Mouse (Mus musculus): ENCODE results near the gene Fgfr2. TPM values are rescaled to one million over a fixed set of nuclear protein-coding genes. Genes with fewer than 3 reads are reported as not detected.

Gene Fgfr2
- polyA plus RNA-seq, 1 experiment from 2014 or later = 81.1 TPM

DNA sequence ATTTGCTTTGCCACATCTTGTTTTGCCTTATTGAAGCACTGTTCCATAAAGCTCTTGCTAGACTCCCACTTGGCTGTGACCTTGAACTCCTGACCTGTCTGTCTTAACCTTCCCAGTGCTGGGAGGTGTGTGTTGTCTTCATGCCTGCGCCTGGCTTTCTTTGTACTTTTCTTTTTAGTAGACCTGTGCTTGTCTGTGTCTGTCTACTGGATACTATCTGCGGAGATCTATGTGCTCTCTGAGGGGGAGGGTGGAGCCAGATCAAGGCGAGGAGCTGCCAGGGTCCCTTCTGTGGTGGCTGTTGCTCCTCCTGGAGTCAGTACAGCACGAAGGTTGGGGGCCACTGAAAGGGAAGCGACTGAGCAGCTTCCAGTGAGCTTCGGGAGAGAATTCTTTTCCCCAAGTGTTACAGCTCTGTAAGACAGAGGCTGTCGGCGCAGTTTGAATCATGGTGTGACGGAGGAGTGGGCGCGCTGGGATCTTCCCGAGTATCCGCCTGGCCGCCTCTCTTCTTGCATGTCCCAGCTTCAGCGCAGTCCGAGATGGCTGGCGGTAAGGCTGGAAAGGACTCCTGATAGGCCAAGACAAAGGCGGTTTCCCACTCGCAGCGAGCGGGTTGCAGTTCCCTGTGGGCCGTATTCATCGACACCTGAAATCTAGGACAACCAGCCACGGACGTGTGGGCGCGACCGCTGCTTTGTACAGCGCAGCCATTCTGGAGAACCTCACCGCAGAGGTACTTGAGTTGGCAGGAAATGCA lies 2356.6 kb downstream of the Fgfr2 start:
- H3K9me3 ChIP-seq (replicated peaks) = no peaks in the 10 kb centered on the region
- 75% methylated on average over 30 of the region's 30 CpGs for WGBS
- H3K4me1 ChIP-seq = peaks cover 4% of the 10 kb centered on the region
- ATAC-seq (ENCODE audit: low FRiP score) = no peak
- H3K27ac ChIP-seq = no peak overlapping the region
- H3K4me3 ChIP-seq = no peak overlapping the region
- H3K27me3 ChIP-seq = no peaks in the 10 kb centered on the region
- H3K9ac ChIP-seq = no peak overlapping the region
- peaks cover 27% of the 10 kb centered on the region for H3K36me3 ChIP-seq
- no peak overlapping the region for H3K4me2 ChIP-seq (replicated peaks)

DNA sequence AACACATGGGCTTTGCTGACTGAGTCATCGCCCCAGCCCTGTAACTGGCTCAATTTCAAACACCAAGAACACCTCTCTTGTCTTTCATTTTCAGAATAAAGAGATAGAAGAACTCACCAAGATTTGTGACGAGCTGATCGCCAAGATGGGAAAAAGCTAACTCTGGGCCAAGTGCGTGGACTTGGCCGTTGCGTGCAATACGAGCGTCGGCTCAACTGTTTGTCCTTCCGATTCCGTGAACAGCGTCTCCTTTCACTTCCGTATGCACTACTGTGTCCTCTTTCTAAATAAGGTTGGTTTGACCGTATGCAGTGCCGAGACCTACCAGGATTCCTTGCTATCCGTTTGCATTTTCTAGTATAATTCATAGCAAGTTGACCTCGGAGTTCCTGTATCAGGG lies 2359.0 kb downstream of the Fgfr2 start:
- ATAC-seq (ENCODE audit: low FRiP score) = no peak
- Histone ChIP-seq H3K27me3 (no peaks in the 10 kb centered on the region), H3K4me2 (replicated peaks) (no peak overlapping the region), H3K4me3 (no peak overlapping the region), H3K9me3 (replicated peaks) (no peaks in the 10 kb centered on the region), H3K9ac (no peak overlapping the region), H3K27ac (no peak overlapping the region), H3K4me1 (peaks cover 4% of the 10 kb centered on the region), H3K36me3 (peaks cover 50% of the 10 kb centered on the region)
- WGBS = 96% methylated on average over 17 of the region's 17 CpGs

DNA sequence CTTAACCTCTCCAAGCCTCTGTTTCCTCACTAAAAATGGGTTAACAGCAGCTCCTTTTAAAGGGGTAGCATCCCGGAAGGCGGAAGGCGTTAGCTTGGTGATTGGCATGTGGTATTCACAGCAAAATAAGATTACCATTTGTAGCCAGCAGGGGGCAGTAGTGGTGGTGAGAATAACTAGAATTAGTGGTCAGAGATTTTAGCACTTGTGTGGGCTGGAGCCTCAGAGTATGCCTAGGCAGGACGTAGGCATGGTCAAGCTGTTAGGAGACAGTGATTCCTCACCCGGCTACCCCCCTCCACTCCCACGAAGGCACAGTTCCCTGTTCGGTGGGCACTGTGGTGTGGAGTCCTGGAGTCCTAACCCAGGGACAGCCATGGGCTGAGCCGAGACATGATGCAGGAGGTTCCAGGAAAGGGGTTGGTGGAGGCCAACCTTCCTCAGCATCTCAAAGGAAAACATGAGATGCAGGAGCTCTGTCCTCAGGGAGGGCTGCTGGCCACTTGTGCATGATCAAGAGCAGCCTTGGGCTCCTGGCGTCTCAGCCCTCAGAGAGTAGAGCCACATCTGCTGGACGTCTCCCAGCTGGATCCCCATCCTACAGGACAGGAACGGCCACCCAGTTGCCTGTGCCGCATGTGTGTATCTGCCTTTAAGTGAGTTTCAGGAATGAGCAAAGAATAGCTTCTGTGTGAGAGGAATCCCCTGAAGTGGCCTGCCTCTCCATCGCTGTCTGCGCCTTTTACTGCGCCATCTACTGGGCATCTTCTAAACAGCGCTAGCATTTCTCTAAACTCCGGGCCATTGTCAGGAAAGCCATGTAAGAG lies 2360.9 kb downstream of the Fgfr2 start:
- Histone ChIP-seq H3K4me1 (peaks cover 4% of the 10 kb centered on the region), H3K4me3 (no peak overlapping the region), H3K36me3 (peaks cover 60% of the 10 kb centered on the region), H3K9me3 (replicated peaks) (no peaks in the 10 kb centered on the region), H3K9ac (no peak overlapping the region), H3K4me2 (replicated peaks) (no peak overlapping the region), H3K27me3 (no peaks in the 10 kb centered on the region), H3K27ac (peak overlapping the region; percentile 52)
- 36% methylated on average over 17 of the region's 17 CpGs for WGBS
- ATAC-seq (ENCODE audit: low FRiP score) = peak; percentile 70

DNA sequence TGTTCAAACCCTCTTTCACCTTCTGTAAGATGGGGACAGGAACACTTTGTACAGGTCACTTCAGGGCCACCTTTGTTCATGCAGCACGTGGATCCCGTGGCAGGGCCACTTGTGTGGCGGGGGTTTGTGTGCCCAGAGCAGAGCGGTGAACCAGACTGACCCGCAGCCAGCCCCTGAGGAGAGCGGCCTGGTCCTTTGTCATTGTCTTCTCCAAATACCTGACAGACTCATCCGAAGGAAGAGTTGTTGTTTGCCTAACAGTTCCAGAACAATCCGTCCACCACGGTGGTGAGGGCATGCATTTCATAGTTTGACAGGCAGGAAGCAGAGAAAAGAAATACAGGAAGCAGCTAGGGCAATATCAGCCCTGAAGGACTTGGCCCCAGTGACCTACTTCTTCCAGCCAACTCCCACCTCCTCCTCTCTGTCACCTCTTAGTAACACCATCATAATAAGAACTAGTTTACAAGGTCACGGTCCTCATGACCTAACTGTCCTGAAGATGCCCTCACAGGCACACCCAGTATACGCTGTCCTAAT lies 2365.8 kb downstream of the Fgfr2 start:
- Histone ChIP-seq H3K27ac (no peak overlapping the region), H3K36me3 (peaks cover 66% of the 10 kb centered on the region), H3K9me3 (replicated peaks) (no peaks in the 10 kb centered on the region), H3K9ac (no peak overlapping the region), H3K27me3 (no peaks in the 10 kb centered on the region), H3K4me2 (replicated peaks) (no peak overlapping the region), H3K4me3 (no peak overlapping the region), H3K4me1 (peaks cover 20% of the 10 kb centered on the region)
- no peak for ATAC-seq (ENCODE audit: low FRiP score)
- 79% methylated on average over 11 of the region's 11 CpGs for WGBS

DNA sequence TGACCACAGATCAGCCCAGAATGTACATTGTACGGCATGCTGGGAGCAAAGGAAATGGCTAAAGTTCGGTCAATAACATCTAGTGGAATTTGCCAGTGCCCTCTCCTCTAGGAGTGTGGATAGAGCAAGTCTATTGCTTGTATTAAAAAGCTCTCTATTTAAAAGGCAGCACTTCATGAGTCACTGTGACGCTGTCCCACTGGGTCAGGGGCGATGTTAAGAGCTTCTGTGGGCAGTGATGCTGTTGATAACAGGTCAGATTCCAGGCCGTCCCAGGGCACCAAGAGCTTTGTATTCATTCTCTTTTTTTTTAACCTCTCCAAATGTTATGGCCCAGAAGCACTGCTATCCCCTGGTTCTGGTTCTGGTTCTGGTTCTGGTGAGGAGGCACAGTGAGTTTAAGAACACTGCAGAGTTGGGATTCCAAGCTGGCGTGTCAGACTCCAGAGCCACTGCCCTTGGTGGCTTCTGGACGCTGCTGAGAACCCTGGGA lies 2366.8 kb downstream of the Fgfr2 start:
- H3K27ac ChIP-seq = no peak overlapping the region
- no peak for ATAC-seq (ENCODE audit: low FRiP score)
- no peaks in the 10 kb centered on the region for H3K27me3 ChIP-seq
- WGBS = 77% methylated on average over 7 of the region's 7 CpGs
- H3K4me1 ChIP-seq = peaks cover 26% of the 10 kb centered on the region
- H3K36me3 ChIP-seq = peaks cover 65% of the 10 kb centered on the region
- no peak overlapping the region for H3K4me2 ChIP-seq (replicated peaks)
- H3K4me3 ChIP-seq = no peak overlapping the region
- no peaks in the 10 kb centered on the region for H3K9me3 ChIP-seq (replicated peaks)
- H3K9ac ChIP-seq = no peak overlapping the region

DNA sequence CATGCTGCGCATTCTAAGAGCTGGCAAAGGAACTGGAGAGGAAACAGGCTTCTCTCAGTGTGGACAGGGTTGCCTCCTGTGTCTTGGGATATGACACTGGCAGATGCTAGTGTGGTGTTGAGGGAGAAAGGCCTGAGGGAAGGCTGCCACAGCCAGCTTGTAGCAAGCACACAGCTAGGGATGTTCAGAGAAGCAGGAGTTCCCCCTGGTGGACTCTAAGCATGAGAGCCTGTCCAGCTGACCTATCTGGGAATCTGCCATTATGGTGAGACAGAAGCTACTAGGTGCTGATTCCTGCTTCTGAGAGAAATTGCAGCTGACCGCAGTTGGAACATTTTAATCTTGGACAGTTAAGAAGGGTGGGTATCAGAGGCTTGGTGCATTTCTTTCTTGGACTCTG lies 2368.4 kb downstream of the Fgfr2 start:
- H3K36me3 ChIP-seq = peaks cover 50% of the 10 kb centered on the region
- no peak for ATAC-seq (ENCODE audit: low FRiP score)
- no peak overlapping the region for H3K9ac ChIP-seq
- no peaks in the 10 kb centered on the region for H3K9me3 ChIP-seq (replicated peaks)
- H3K4me2 ChIP-seq (replicated peaks) = no peak overlapping the region
- 93% methylated on average over 2 of the region's 2 CpGs for WGBS
- peak overlapping the region; percentile 40; the same call in 1 of the 2 replicates for H3K27ac ChIP-seq
- peaks cover 42% of the 10 kb centered on the region for H3K4me1 ChIP-seq
- H3K27me3 ChIP-seq = no peaks in the 10 kb centered on the region
- H3K4me3 ChIP-seq = no peak overlapping the region

DNA sequence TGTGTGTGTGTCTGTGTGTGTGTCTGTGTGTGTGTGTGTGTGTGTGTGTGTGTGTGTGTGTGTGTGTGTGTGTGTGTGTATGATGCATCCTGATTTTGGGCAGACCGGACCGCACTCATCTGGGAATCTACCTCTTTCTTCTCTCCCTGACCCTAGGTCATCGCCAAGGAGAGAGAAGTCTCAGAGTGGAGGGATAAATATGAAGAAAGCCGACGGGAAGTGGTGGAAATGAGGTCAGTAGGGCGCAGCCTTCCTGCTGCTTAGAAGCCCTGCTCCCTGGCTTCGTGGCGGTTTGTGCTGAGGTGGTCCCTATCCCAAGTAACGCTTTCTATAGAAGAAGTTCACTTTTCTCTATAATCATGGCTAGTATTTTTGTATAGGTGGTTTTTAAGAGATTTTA lies 2371.5 kb downstream of the Fgfr2 start:
- no peaks in the 10 kb centered on the region for H3K27me3 ChIP-seq
- no peak overlapping the region for H3K4me3 ChIP-seq
- H3K4me2 ChIP-seq (replicated peaks) = 0 out of 2 replicates have a peak overlapping the region, but pooled peaks have one; percentile 7
- no peaks in the 10 kb centered on the region for H3K9me3 ChIP-seq (replicated peaks)
- H3K36me3 ChIP-seq = peaks cover 43% of the 10 kb centered on the region
- ATAC-seq (ENCODE audit: low FRiP score) = no peak
- WGBS = 26% methylated on average over 7 of the region's 9 CpGs
- H3K4me1 ChIP-seq = peaks cover 52% of the 10 kb centered on the region
- no peak overlapping the region for H3K9ac ChIP-seq
- H3K27ac ChIP-seq = peak overlapping the region; percentile 88

DNA sequence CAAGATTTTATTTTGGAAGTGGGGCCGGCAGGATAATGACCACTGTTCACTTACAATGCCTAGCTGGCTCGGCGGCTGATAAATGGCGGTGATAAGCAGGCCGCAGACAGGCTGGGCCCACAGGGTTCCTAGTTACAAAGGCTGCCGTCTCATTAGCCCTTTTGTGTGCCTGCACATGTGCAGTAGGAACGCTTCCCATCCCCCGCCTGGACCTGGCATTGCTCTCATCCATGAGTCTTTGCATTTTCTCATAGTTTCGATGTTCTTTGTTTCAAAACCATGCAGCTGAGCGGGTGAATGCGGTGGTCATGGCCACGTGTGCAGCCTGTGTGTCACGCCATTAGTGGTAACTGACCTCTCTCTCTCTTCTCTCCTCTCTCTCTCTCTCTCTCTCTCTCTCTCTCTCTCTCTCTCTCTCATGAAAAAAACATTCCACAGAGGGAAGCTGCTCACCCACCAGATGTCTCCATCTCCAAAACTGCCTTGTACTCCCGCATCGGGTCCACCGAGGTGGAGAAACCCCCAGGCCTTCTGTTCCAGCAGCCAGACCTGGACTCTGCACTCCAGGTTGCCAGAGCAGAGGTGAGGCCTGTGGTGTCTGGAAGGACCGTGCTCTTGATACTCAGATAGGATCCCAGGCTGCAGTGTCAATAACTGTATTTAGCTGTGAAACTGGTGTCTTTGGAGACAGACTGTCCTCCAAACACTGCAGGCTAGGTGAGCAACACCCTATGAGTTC lies 2372.2 kb downstream of the Fgfr2 start:
- WGBS = 30% methylated on average over 17 of the region's 17 CpGs
- ATAC-seq (ENCODE audit: low FRiP score) = peak; percentile 84
- Histone ChIP-seq H3K36me3 (peaks cover 43% of the 10 kb centered on the region), H3K4me1 (peaks cover 47% of the 10 kb centered on the region), H3K4me3 (no peak overlapping the region), H3K9me3 (replicated peaks) (no peaks in the 10 kb centered on the region), H3K27me3 (no peaks in the 10 kb centered on the region), H3K9ac (no peak overlapping the region), H3K27ac (peak overlapping the region; percentile 88), H3K4me2 (replicated peaks) (0 out of 2 replicates have a peak overlapping the region, but pooled peaks have one; percentile 7)

DNA sequence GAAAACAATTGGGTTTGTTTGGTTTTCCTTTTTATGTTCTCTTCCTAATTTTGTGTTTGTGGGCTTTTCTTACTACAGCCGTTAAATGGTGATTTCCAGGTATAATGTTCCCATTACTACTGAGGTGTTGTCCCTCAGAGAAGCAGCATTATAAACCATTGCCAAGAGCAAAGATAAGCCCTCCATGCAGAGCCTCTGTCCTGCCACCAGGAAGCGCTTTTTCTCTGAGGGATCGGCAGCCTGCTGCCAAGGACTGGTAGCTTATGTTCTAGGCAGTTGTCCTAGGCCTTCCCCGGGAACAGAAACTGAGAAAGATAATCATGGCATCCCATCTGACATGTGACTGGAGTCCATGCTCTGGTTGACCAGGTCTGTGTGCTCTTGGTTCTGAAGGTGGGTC lies 2374.0 kb downstream of the Fgfr2 start:
- WGBS = 93% methylated on average over 4 of the region's 4 CpGs
- H3K36me3 ChIP-seq = peaks cover 48% of the 10 kb centered on the region

DNA sequence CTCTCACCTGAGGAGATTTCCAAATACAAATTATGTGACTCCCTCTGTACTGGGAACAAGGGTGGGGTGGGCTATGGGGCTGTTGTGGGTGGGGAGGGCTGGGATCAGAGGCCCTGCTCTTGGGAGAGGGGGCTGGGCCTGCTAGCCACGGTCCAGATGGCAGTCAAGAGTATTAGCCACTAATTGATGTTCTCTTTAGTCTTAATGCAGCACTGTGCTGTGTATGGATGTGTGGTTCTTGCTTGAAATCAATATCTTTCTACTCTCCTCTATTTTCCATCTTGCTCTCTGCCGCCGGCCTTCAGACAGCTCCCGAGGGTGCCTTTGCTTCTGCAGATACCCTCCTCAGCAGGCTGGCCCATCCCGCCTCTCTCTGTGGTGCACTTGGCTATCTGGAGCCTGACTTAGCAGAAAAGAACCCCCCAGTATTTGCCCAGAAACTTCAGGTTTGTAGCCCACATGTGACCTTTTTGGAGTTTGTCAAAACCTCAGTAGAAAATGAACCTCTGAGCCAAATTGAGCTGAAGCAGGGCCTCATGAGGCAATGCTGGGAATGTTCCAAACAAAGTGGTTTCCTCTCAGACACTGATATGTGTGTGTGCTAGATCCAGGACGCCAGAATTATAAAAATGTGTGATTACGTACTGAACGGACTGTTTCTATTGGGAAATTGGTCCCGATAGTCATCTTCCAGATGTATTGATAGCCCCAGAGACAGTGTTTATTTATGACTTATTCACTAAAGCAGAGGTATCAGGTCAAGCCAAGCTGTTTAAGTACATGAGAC lies 2379.7 kb downstream of the Fgfr2 start:
- Histone ChIP-seq H3K36me3 (peaks cover 78% of the 10 kb centered on the region), H3K9ac (no peak overlapping the region), H3K4me1 (peaks cover 6% of the 10 kb centered on the region; the same call in 1 of the 2 replicates), H3K4me2 (replicated peaks) (no peak overlapping the region), H3K4me3 (no peak overlapping the region), H3K27me3 (no peaks in the 10 kb centered on the region), H3K27ac (peak overlapping the region; percentile 12; the same call in 1 of the 2 replicates), H3K9me3 (replicated peaks) (no peaks in the 10 kb centered on the region)
- ATAC-seq (ENCODE audit: low FRiP score) = 0 out of 2 replicates have a peak, but pooled peaks have one; percentile 32
- WGBS = 84% methylated on average over 9 of the region's 9 CpGs

More for the DNA sequence above, 2374.0 kb downstream of the Fgfr2 start:
- Histone ChIP-seq H3K4me2 (replicated peaks) (no peak overlapping the region), H3K9me3 (replicated peaks) (no peaks in the 10 kb centered on the region), H3K4me1 (peaks cover 37% of the 10 kb centered on the region), H3K4me3 (no peak overlapping the region), H3K9ac (no peak overlapping the region), H3K27me3 (no peaks in the 10 kb centered on the region), H3K27ac (peak overlapping the region; percentile 88; the same call in 1 of the 2 replicates)
- ATAC-seq (ENCODE audit: low FRiP score) = no peak

DNA sequence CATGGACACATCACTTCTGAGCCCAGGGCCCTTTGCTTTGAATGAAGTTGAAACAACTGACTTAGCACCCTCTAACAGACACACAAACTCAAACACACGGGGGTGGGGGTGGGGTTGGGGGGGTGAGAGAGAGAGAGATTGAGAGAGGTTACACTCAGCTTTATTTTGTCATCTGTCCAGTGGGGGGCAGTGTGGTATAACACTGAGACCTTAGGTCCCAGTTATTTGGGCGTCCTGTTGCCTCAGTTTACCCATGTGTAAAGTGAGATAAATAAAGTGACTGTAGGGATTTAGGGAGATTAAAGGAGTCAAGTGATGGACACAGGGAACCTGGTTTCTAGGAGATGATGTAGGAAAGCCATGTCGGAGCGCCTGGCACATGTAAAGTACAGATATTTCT lies 2382.1 kb downstream of the Fgfr2 start:
- no peaks in the 10 kb centered on the region for H3K27me3 ChIP-seq
- no peaks in the 10 kb centered on the region for H3K9me3 ChIP-seq (replicated peaks)
- H3K27ac ChIP-seq = no peak overlapping the region
- no peak overlapping the region for H3K9ac ChIP-seq
- no peak for ATAC-seq (ENCODE audit: low FRiP score)
- H3K4me1 ChIP-seq = no peaks in the 10 kb centered on the region
- H3K4me2 ChIP-seq (replicated peaks) = no peak overlapping the region
- H3K36me3 ChIP-seq = peaks cover 85% of the 10 kb centered on the region
- 84% methylated on average over 4 of the region's 4 CpGs for WGBS
- H3K4me3 ChIP-seq = no peak overlapping the region

All from hindbrain, embryonic 12.5 days (tissue).